Mouse (Mus musculus): Measurements from ENCODE around the gene Vmn1r7.
"Not testable (repeated sequence)": the region's sequence is repeated elsewhere in the genome, so short reads cannot be mapped to it uniquely, and the experiment has no call there.

Vmn1r7 gene

DNA sequence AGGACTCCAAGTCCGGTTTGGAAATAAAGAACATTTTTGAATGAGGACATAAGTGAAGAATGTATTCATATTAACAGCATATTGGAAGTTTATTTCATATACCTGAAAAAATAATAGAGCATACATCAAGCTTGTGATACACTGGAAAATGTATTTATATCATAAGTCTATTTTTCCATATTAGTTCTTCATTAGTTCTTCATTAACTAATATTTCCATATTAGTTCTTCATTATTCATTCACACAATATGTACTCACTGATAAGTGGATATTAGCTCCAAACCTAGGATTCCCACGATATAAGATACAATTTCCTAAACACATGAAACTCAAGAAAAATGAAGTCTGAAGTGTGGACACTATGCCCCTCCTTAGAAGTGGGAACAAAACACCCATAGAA is at the start of gene Vmn1r7:
TSS of gene Vmn1r7 (minus strand) at position 101 of the 400 bp plus-strand sequence.
- in situ Hi-C loops (cut with MboI, MseI) = not testable (repeated sequence)

DNA sequence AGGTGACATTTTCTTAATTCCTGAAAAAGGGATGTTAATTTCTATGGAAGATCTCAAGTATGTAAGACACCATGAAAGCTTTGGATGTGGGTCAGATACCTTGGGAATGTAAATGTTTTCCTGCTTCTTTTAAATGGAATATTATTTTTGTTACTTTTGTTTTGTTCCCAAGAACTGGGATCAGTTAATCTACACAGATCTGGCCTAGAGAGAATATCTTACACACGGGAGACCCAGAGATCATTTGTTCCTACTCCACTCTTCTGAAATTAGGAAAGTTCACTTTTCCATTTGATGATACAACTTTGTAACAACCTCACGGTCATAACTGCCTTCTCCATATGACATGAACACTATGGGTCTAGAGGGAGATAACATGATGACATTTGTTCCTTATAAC is 41.4 kb upstream of the Vmn1r7 start, which contains the start of gene Vmn1r9:
TSS of gene Vmn1r9 (plus strand) at position 301 of the 400 bp plus-strand sequence.
- in situ Hi-C loops (cut with MboI, MseI) = no loop called here

- in situ Hi-C loops (cut with MboI, MseI) = loop anchor here (5.0 kb wide), 1 partner anchor 44 kb away; the partner anchor contains the start of gene Vmn1r10 (in 2 of the 2)
These were observed 38.6 kb upstream of the Vmn1r7 start for GRCm38 (mm10) chr6:57063730-57064129.

- in situ Hi-C loops (cut with MboI, MseI) = no loop called here
These were observed 9.6 kb upstream of the Vmn1r7 start for GRCm38 (mm10) chr6:57034674-57035073.

DNA sequence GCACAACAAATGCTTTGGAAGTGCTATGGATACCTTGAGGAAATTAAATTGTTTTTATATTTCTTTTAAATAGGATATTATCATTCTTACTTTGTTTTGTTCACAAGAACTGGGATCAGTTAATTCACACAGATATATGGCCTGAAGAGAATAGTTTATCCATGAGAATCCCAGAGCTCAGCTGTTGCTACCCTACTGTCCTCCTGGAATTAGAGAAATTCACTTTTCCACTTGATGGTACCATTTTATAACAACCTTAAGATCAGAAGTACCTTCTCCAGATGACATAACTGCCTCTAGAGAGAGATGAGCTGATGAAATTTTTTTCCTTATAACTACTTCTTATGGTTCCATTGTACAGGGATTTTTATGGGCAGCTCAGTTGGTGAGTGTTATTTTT is 6.9 kb upstream of the Vmn1r7 start, which contains the start of gene Vmn1r8:
TSS of gene Vmn1r8 (plus strand) at position 301 of the 400 bp plus-strand sequence.
- in situ Hi-C loops (cut with MboI, MseI) = no loop called here

DNA sequence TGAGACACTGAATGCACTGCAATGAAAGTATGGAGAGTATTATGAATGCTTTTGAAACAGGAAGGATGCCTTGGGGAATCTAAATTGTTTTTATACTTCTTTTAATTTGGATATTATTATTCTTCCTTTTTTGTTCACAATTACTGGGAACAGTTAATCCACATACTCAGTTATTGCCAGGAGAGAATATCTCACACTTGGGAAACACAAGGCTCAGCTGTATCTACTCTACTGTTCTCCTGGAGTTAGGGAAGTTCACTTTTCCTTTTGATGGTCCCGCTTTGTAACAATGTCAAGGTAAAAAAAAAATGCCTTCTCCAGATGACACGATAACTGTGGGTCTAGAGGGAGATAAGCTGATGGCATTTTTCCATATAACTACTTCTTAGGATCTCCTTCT is 28.2 kb downstream of the Vmn1r7 start, which contains the start of gene Vmn1r6:
TSS of gene Vmn1r6 (plus strand) at position 301 of the 400 bp plus-strand sequence.
- in situ Hi-C loops (cut with MboI, MseI) = no loop called here

All from T-helper 17 cell (primary cell).